Mouse (Mus musculus): ENCODE results near the gene Mpig6b. TPM values are rescaled to one million over a fixed set of nuclear protein-coding genes. Genes with fewer than 3 reads are reported as not detected.

Gene Mpig6b
- polyA plus RNA-seq, 1 experiment: not detected

DNA sequence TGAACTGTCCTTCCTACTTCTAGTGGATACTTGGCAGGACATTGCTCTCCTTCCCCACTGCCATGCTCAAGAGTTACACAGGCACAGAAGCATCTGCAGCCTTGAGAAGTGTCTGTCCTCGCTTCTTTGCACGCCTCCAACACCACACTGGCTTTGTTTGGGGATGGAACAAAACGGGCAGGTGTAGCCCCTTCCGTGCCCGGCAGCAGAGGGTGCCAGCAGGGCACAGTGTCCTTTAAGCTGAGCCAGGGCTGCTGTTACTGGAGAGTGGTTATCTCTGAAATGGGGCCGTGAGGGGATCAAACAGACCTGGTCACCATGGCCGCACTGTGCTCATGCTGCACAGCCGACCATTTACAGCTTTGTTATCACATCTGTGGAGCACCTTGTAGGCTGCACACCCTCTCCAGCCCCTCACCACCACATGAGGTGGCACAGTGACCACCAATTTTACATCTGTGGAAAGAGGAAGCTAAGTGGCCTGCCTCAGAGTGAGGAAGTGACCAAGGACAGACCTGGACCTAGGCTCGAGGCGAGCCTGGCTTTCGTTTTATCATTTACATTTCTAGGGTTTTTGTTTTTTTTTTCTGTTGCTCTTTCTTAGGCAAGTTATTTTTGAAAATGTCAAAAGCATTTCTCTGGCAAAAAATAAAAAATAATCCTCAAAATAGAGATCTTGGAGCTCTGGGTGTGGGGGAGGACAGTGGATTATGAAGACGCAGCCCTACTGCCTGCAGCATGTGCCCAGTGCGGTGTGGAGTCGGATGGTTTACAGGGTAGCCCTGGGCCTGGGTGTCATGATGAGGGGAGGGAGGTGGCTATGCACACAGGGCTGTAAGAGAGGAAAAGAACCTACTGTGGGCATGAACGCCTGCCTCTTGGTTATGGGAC lies 28.7 kb upstream of the Mpig6b start:
- Histone ChIP-seq H3K79me2 (ENCODE audit: control insufficient read depth, insufficient read depth) (peaks cover 10% of the 10 kb centered on the region), H3K36me3 (ENCODE audit: control insufficient read depth, insufficient read depth) (no peaks in the 10 kb centered on the region), H3K27me3 (ENCODE audit: control insufficient read depth, insufficient read depth, insufficient read length) (no peaks in the 10 kb centered on the region), H3ac (ENCODE audit: control insufficient read depth, insufficient read length) (no peak overlapping the region), H3K4me3 (no peak overlapping the region), H3K4me2 (ENCODE audit: low read depth) (no peak overlapping the region)
- no peak for TF ChIP-seq MAX (IDR thresholded peaks at IDR 0.05; ENCODE audit: low read depth)
- no peak for TF ChIP-seq TCF3 (IDR thresholded peaks at IDR 0.05; ENCODE audit: insufficient read length, low read depth)
- no peak for TF ChIP-seq POLR2AphosphoS2 (IDR thresholded peaks at IDR 0.05; ENCODE audit: insufficient read length, low read depth)
- TF ChIP-seq MYOG (IDR thresholded peaks at IDR 0.05; ENCODE audit: control insufficient read depth in 1 of 3, insufficient read depth in 1 of 3, insufficient read length in 2 of 3, low read depth in 2 of 3): no peak
- no peak for TF ChIP-seq TCF12 (IDR thresholded peaks at IDR 0.05; ENCODE audit: insufficient read depth, poor library complexity, severe bottlenecking)
- no peak for TF ChIP-seq REST (IDR thresholded peaks at IDR 0.05; ENCODE audit: insufficient read depth, insufficient read length)
- TF ChIP-seq MYOD1 (IDR thresholded peaks at IDR 0.05; ENCODE audit: control insufficient read depth in 1 of 3, insufficient read length in 2 of 3, low read depth in 2 of 3): no peak
- no peak for TF ChIP-seq CEBPB (IDR thresholded peaks at IDR 0.05; ENCODE audit: insufficient read depth, poor library complexity, severe bottlenecking)
- TF ChIP-seq SRF (IDR thresholded peaks at IDR 0.05; ENCODE audit: control insufficient read depth, insufficient read length, low read depth): no peak
- no peak for TF ChIP-seq E2F4 (IDR thresholded peaks at IDR 0.05; ENCODE audit: insufficient read depth)
- TF ChIP-seq POLR2A (IDR thresholded peaks at IDR 0.05; ENCODE audit: insufficient read length, low read depth): no peak
- no peak for TF ChIP-seq USF1 (IDR thresholded peaks at IDR 0.05; ENCODE audit: low read depth)

DNA sequence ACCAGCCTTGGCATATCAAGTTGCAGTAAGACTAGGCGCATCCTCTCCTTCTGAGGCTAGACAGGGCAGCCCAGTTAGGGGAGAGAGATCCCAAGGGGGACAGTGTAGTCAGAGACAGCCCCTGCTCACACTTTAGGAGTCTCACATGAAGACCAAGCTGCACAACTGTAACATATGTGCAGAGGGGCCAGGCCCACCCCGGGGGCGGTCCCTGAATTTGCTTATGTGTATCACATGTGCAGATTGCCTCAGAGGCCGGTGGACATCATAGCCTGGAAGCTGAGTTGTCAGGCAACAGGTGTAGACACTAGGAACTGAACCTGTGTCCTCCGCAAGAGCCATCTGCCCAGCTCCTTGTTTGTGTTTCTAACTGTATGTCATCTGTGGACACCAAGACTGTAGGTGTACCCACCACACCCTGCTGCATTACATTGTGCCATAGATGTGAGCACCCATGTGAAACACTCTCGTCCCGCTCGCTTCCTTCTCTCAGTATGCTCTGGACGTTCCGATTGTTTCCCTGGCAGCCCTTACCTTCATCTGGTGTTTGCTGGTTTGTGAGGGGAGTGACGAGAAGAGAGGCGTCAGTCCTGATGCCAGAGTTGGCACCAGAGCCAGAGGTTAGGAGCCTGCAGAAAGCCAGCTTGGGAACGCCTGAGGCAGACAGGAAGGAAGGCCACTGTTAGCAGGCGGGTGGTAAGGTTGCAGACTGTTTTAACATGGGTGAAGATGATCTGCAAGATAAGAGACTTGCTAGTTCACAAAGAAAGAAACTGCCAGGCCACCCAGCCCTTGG lies 26.6 kb upstream of the Mpig6b start:
- no peaks in the 10 kb centered on the region for H3K36me3 ChIP-seq (ENCODE audit: control insufficient read depth, insufficient read depth)
- H3K4me3 ChIP-seq: no peak overlapping the region
- H3K27me3 ChIP-seq (ENCODE audit: control insufficient read depth, insufficient read depth, insufficient read length): no peaks in the 10 kb centered on the region
- no peak overlapping the region for H3K4me2 ChIP-seq (ENCODE audit: low read depth)
- no peak overlapping the region for H3ac ChIP-seq (ENCODE audit: control insufficient read depth, insufficient read length)
- H3K79me2 ChIP-seq (ENCODE audit: control insufficient read depth, insufficient read depth): peaks cover 13% of the 10 kb centered on the region
- TF ChIP-seq REST (IDR thresholded peaks at IDR 0.05; ENCODE audit: insufficient read depth, insufficient read length) (no peak), TCF3 (IDR thresholded peaks at IDR 0.05; ENCODE audit: insufficient read length, low read depth) (no peak), TCF12 (IDR thresholded peaks at IDR 0.05; ENCODE audit: insufficient read depth, poor library complexity, severe bottlenecking) (no peak), POLR2AphosphoS2 (IDR thresholded peaks at IDR 0.05; ENCODE audit: insufficient read length, low read depth) (no peak)

DNA sequence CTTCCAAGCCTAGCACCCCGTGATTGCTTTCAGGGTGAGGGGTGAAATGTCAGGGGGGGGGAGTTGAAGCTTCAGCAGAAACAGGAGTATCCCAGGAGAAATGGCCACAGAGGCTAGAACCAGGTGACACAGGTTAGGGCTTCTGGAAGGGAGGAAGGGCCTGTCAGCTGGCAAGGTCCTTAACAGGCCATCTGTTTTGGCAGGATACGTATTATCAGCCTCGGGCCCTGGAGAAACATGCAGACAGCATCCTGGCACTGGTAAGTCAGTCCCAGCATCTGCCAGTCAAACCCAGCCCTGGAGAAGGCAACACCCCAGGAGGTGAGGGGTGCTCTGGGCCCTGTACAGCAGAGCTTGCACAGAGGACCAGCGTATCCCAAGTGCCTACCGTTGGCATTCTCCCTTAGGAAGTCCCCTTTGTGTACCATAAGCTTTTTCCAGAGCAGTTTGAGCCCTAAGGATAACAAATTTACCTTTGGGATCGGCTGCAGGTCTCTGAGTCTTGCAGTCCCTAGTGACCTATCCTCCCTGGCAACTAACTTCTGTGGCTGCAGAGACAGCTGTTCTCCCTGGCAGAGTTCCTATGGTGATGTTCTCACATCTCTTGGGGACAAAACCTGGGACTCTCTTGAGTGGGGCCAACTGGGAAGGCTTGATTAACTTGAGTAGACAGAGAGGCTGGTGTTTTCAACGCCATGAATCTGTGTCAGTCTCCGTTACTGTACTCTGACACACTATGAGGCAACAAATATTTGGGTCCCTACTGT lies 24.4 kb upstream of the Mpig6b start:
- TF ChIP-seq MYOD1 (IDR thresholded peaks at IDR 0.05; ENCODE audit: control insufficient read depth in 1 of 3, insufficient read length in 2 of 3, low read depth in 2 of 3): peak in 2 of 3 experiments; percentile 25 to 28
- no peak for TF ChIP-seq E2F4 (IDR thresholded peaks at IDR 0.05; ENCODE audit: insufficient read depth)
- no peaks in the 10 kb centered on the region for H3K36me3 ChIP-seq (ENCODE audit: control insufficient read depth, insufficient read depth)

DNA sequence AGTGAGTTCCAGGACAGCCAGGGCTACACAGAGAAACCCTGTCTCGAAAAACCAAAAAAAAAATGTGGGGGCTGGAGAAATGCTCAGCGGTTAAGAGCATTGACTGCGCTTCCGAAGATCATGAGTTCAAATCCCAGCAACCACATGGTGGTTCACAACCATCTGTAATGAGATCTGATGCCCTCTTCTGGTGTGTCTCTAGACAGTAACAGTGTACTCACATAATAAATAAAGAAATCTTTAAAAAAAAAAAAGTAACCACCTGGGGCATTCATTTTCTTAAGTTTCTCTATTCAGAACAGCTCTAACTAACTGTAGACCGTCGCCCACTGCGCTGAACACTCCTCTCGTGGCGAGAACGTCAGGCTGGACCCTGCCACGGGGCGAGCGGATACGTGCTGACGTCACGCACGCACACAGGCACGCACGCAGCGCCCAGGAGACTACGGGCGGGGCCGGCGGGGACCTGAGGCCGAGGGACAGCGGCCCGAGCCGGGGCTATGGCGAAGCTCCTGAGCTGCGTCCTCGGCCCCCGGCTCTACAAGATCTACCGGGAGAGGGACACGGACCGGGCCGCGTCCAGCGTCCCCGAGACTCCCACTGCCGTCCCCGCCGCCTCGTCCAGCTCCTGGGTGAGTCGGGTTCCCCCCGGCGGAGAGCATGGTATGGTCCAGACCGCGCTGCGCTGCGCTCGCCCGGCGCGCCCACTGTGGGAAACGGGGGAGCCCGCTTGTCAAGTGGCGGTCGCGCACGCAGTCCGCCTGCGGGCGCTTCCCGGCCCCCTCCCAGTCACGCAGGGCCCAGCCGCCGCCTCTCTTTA lies 23.1 kb upstream of the Mpig6b start, which contains the start of gene Abhd16a:
Gene Abhd16a (plus strand): TSS at position 439 of the 820 bp plus-strand sequence.
- peak within 1 kb of the TSS; percentile 47 for H3K4me3 ChIP-seq
- TF ChIP-seq CEBPB (IDR thresholded peaks at IDR 0.05; ENCODE audit: insufficient read depth, poor library complexity, severe bottlenecking) (no peak), POLR2AphosphoS2 (IDR thresholded peaks at IDR 0.05; ENCODE audit: insufficient read length, low read depth) (peak; percentile 94), POLR2A (IDR thresholded peaks at IDR 0.05; ENCODE audit: insufficient read length, low read depth) (peak; percentile 90), MYOG (IDR thresholded peaks at IDR 0.05; ENCODE audit: control insufficient read depth in 1 of 3, insufficient read depth in 1 of 3, insufficient read length in 2 of 3, low read depth in 2 of 3) (peak in 1 of 3 experiments; percentile 9), REST (IDR thresholded peaks at IDR 0.05; ENCODE audit: insufficient read depth, insufficient read length) (no peak), TCF12 (IDR thresholded peaks at IDR 0.05; ENCODE audit: insufficient read depth, poor library complexity, severe bottlenecking) (no peak)
- peak within 1 kb of the TSS; percentile 75 for H3ac ChIP-seq (ENCODE audit: control insufficient read depth, insufficient read length)
- H3K27me3 ChIP-seq (ENCODE audit: control insufficient read depth, insufficient read depth, insufficient read length): no peaks in the 10 kb centered on the region
- peak within 1 kb of the TSS; percentile 100 for H3K4me2 ChIP-seq (ENCODE audit: low read depth)
- H3K36me3 ChIP-seq (ENCODE audit: control insufficient read depth, insufficient read depth): no peaks in the 10 kb centered on the region
- peaks cover 13% of the 10 kb centered on the region for H3K79me2 ChIP-seq (ENCODE audit: control insufficient read depth, insufficient read depth)

More for the DNA sequence above, 24.4 kb upstream of the Mpig6b start:
- Histone ChIP-seq H3K27me3 (ENCODE audit: control insufficient read depth, insufficient read depth, insufficient read length) (no peaks in the 10 kb centered on the region), H3K4me2 (ENCODE audit: low read depth) (peak overlapping the region; percentile 100), H3K79me2 (ENCODE audit: control insufficient read depth, insufficient read depth) (peaks cover 13% of the 10 kb centered on the region), H3ac (ENCODE audit: control insufficient read depth, insufficient read length) (no peak overlapping the region), H3K4me3 (peak overlapping the region; percentile 47)
